Mouse (Mus musculus): ENCODE measurements around the gene Rbp1. TPM values are rescaled to one million over a fixed set of nuclear protein-coding genes. Genes with fewer than 3 reads are reported as not detected.

The Rbp1 gene
- total and polyA plus RNA-seq, 2 experiments from 2014 or later: 10.5 to 27.6 TPM

DNA sequence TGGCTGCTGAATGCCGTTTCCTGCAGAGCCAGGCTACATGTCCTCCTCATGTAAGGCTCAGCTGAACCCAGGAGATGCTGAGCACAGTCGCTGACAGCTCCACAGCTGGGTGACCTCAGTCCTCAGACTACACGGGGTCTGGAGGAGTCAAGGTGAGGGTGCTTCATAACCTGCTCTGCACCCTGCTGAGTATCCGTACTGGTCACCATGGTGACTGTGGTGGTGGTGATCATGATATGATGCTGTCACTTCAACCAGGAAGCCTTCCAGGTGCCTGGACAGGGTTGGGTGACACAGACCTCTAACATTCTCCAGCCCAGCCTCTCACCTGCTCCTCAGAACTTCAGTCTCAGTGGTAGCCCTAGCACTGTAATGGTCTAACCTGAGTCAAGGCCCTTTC, 15.1 kb downstream of the Rbp1 start:
- no peaks in the 10 kb centered on the region for H3K27me3 ChIP-seq (ENCODE audit: insufficient read depth, low read length)
- 95% methylated on average over 4 of the region's 4 CpGs for WGBS

DNA sequence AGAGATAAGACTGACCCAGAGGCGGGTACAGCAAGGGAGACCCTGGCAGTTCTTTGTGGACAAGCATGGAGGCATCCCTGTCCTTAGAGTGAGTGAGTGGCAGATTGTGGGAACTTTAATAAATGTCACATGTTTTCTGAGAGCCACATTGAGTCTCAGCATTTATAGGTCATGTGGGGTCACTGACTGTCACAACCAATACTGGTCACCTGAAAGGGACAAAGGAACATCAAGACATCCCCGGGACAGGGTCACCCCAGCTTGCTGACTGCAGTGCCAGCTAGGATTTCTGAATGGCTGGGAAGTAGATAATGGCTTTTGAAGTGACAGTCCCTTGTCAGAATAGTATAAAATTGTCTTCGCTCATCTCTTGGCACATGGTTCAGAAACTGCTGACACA, 16.3 kb downstream of the Rbp1 start:
- no peak for TF ChIP-seq CTCF (IDR thresholded peaks at IDR 0.05)
- H3K4me2 ChIP-seq (ENCODE audit: low read depth, low read length, poor library complexity, severe bottlenecking): no peak overlapping the region
- 50% methylated on average over 3 of the region's 3 CpGs for whole genome bisulfite sequencing
- H3K4me1 ChIP-seq (ENCODE audit: insufficient read depth, low read length): no peaks in the 10 kb centered on the region
- ATAC-seq (ENCODE audit: low FRiP score) (no peak), DNase-seq (ENCODE audit: low spot score) (no peak)
- no peak overlapping the region for H3K27ac ChIP-seq (ENCODE audit: low read depth, low read length)
- H3K36me3 ChIP-seq (ENCODE audit: insufficient read depth, low read length): no peaks in the 10 kb centered on the region
- H3K9me3 ChIP-seq (ENCODE audit: low read length): no peaks in the 10 kb centered on the region
- no peak overlapping the region for H3K4me3 ChIP-seq (ENCODE audit: low read depth, low read length)
- no peak overlapping the region for H3K9ac ChIP-seq (replicated peaks; ENCODE audit: low read length, poor library complexity, severe bottlenecking)
- no peaks in the 10 kb centered on the region for H3K27me3 ChIP-seq (ENCODE audit: insufficient read depth, low read length)

More for the DNA sequence above, 15.1 kb downstream of the Rbp1 start:
- Histone ChIP-seq H3K36me3 (ENCODE audit: insufficient read depth, low read length) (no peaks in the 10 kb centered on the region), H3K9ac (replicated peaks; ENCODE audit: low read length, poor library complexity, severe bottlenecking) (no peak overlapping the region), H3K4me1 (ENCODE audit: insufficient read depth, low read length) (no peaks in the 10 kb centered on the region), H3K4me2 (ENCODE audit: low read depth, low read length, poor library complexity, severe bottlenecking) (no peak overlapping the region), H3K27ac (ENCODE audit: low read depth, low read length) (no peak overlapping the region), H3K4me3 (ENCODE audit: low read depth, low read length) (no peak overlapping the region), H3K9me3 (ENCODE audit: low read length) (no peaks in the 10 kb centered on the region)
- no peak for ATAC-seq (ENCODE audit: low FRiP score)
- DNase-seq (ENCODE audit: low spot score): no peak
- TF ChIP-seq CTCF (IDR thresholded peaks at IDR 0.05): no peak

DNA sequence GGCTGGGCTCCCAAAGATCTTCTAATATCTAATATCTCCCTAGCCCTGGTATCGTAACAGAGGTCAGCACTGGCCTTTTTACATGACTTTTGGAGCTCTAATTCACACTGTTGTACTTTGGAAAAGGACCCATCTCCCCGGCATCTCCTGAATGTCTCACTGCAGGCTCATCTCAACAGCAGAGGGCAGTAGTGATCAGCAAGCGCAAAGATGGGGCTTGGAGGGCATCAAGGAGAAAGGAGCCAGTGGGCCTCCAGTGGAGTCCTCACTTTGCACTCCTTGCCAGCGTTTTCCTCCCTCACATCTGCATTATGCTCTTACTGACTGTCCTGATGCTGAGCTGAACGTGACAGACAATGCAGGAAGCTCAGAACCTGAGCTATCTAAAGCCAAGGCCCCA, 19.9 kb downstream of the Rbp1 start:
- no peak overlapping the region for H3K27ac ChIP-seq (ENCODE audit: low read depth, low read length)
- no peak overlapping the region for H3K4me3 ChIP-seq (ENCODE audit: low read depth, low read length)
- ATAC-seq (ENCODE audit: low FRiP score): no peak
- peak; percentile 75 for TF ChIP-seq CTCF (IDR thresholded peaks at IDR 0.05)
- H3K4me1 ChIP-seq (ENCODE audit: insufficient read depth, low read length): no peaks in the 10 kb centered on the region
- no peaks in the 10 kb centered on the region for H3K36me3 ChIP-seq (ENCODE audit: insufficient read depth, low read length)
- WGBS: 47% methylated on average over 5 of the region's 5 CpGs
- no peaks in the 10 kb centered on the region for H3K27me3 ChIP-seq (ENCODE audit: insufficient read depth, low read length)
- peak; percentile 40 for DNase-seq (ENCODE audit: low spot score)
- no peak overlapping the region for H3K4me2 ChIP-seq (ENCODE audit: low read depth, low read length, poor library complexity, severe bottlenecking)
- H3K9ac ChIP-seq (replicated peaks; ENCODE audit: low read length, poor library complexity, severe bottlenecking): no peak overlapping the region
- no peaks in the 10 kb centered on the region for H3K9me3 ChIP-seq (ENCODE audit: low read length)

GRCm38 (mm10) chr9:98445359-98446149, 22.8 kb downstream of the Rbp1 start:
- H3K4me1 ChIP-seq (ENCODE audit: insufficient read depth, low read length): no peaks in the 10 kb centered on the region
- no peak for TF ChIP-seq CTCF (IDR thresholded peaks at IDR 0.05)
- no peak overlapping the region for H3K4me3 ChIP-seq (ENCODE audit: low read depth, low read length)
- WGBS: 87% methylated on average over 9 of the region's 9 CpGs
- no peaks in the 10 kb centered on the region for H3K9me3 ChIP-seq (ENCODE audit: low read length)
- no peak overlapping the region for H3K27ac ChIP-seq (ENCODE audit: low read depth, low read length)
- H3K36me3 ChIP-seq (ENCODE audit: insufficient read depth, low read length): no peaks in the 10 kb centered on the region
- H3K9ac ChIP-seq (replicated peaks; ENCODE audit: low read length, poor library complexity, severe bottlenecking): no peak overlapping the region
- ATAC-seq (ENCODE audit: low FRiP score) (no peak), DNase-seq (ENCODE audit: low spot score) (no peak)
- H3K4me2 ChIP-seq (ENCODE audit: low read depth, low read length, poor library complexity, severe bottlenecking): no peak overlapping the region
- no peaks in the 10 kb centered on the region for H3K27me3 ChIP-seq (ENCODE audit: insufficient read depth, low read length)

GRCm38 (mm10) chr9:98450976-98451375, 28.2 kb downstream of the Rbp1 start:
- peak; percentile 47 for DNase-seq (ENCODE audit: low spot score)
- H3K4me2 ChIP-seq (ENCODE audit: low read depth, low read length, poor library complexity, severe bottlenecking): no peak overlapping the region
- no peaks in the 10 kb centered on the region for H3K36me3 ChIP-seq (ENCODE audit: insufficient read depth, low read length)
- H3K4me3 ChIP-seq (ENCODE audit: low read depth, low read length): no peak overlapping the region
- H3K27ac ChIP-seq (ENCODE audit: low read depth, low read length): no peak overlapping the region
- 28% methylated on average over 1 of the region's 1 CpGs for WGBS
- H3K9ac ChIP-seq (replicated peaks; ENCODE audit: low read length, poor library complexity, severe bottlenecking): no peak overlapping the region
- H3K4me1 ChIP-seq (ENCODE audit: insufficient read depth, low read length): no peaks in the 10 kb centered on the region
- no peaks in the 10 kb centered on the region for H3K9me3 ChIP-seq (ENCODE audit: low read length)
- ATAC-seq (ENCODE audit: low FRiP score): no peak
- H3K27me3 ChIP-seq (ENCODE audit: insufficient read depth, low read length): no peaks in the 10 kb centered on the region
- TF ChIP-seq CTCF (IDR thresholded peaks at IDR 0.05): no peak

DNA sequence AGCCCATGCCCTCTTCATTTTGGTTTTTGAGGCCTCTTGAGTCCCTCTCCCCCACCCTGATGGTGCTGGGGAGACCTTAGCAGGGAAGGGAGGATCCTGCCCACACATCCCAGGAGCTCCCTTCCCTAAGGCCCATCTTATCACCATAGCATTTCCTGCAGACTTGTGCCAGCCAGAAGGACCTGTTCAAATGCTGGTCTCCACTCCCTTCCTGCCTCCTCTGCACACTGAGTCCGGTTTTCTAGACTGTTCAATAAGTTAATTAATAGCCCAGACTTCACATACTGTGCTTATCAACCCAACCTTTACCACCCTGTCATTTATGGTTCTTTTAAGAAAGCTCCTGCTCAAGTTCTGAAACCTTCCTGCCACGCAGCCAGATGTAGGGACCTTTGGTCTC, 43.9 kb downstream of the Rbp1 start:
- H3K27me3 ChIP-seq (ENCODE audit: insufficient read depth, low read length): no peaks in the 10 kb centered on the region
- H3K4me3 ChIP-seq (ENCODE audit: low read depth, low read length): no peak overlapping the region
- no peak for TF ChIP-seq CTCF (IDR thresholded peaks at IDR 0.05)
- no peak overlapping the region for H3K27ac ChIP-seq (ENCODE audit: low read depth, low read length)
- no peaks in the 10 kb centered on the region for H3K4me1 ChIP-seq (ENCODE audit: insufficient read depth, low read length)
- no peak for ATAC-seq (ENCODE audit: low FRiP score)
- H3K9ac ChIP-seq (replicated peaks; ENCODE audit: low read length, poor library complexity, severe bottlenecking): no peak overlapping the region
- no peaks in the 10 kb centered on the region for H3K9me3 ChIP-seq (ENCODE audit: low read length)
- DNase-seq (ENCODE audit: low spot score): no peak
- no peak overlapping the region for H3K4me2 ChIP-seq (ENCODE audit: low read depth, low read length, poor library complexity, severe bottlenecking)
- 75% methylated on average over 2 of the region's 2 CpGs for WGBS
- no peaks in the 10 kb centered on the region for H3K36me3 ChIP-seq (ENCODE audit: insufficient read depth, low read length)
